Mouse (Mus musculus) embryonic fibroblast, embryonic 13.5 days (primary cell): Measurements from ENCODE around the gene Trank1. TPM values are rescaled to one million over a fixed set of nuclear protein-coding genes. Genes with fewer than 3 reads are reported as not detected.

ENCODE experiments used
- H3K27ac ChIP-seq: 2 replicates; pipeline ENCODE4 v1.5.1; 2012; ENCODE audit warnings: low read length, control low read depth, inconsistent platforms; ENCODE audit not compliant: insufficient read depth
- H3K4me1 ChIP-seq: 2 replicates; pipeline ENCODE4 v1.6.1; 2011; ENCODE audit warnings: low read length; ENCODE audit not compliant: control insufficient read depth, insufficient read depth
- H3K4me3 ChIP-seq: 2 replicates; pipeline ENCODE4 v1.5.1; 2011; ENCODE audit warnings: mild to moderate bottlenecking, control low read depth, low read length; ENCODE audit not compliant: insufficient read depth
- CTCF ChIP-seq: IDR thresholded peaks from 2 replicates; pipeline ENCODE4 v1.5.1; 2011; ENCODE audit warnings: mild to moderate bottlenecking, control low read depth, low read length, moderate library complexity, borderline replicate concordance; ENCODE audit not compliant: insufficient read depth
- POLR2A ChIP-seq: IDR thresholded peaks from 2 replicates; pipeline ENCODE4 v1.6.1; 2011; ENCODE audit warnings: low read depth, mild to moderate bottlenecking, control low read depth, low read length, moderate library complexity
- polyA plus RNA-seq: library from polyadenylated mRNA; stranded (reverse); fragments of >200 nt; gene quantifications from 2 replicates; pipeline ENCODE4 v1.2.4, GENCODE M21; 2011; ENCODE audit warnings: low read depth; ENCODE audit not compliant: missing spikeins, insufficient read length

Trank1 gene
- polyA plus RNA-seq, 1 experiment, result not detected

DNA sequence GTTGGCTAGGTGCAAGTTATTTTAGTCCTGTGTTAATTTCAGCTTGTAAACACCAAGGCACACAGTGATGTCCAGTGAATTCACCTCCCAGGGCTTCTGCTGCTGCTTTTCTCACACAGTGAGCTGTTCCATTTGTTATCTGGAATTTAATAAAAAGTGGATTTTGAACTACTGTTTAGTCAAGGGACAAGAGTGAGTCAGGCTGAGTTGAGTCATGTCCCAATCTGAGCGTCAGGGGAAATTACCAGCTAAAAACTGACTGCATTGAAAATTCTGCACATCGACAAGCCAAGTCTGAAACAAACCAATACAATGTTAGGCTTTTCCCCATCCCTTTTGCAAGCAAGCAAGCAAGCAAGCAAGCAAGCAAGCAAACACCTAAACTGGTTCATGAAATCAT lies 13.3 kb downstream of the Trank1 start:
- no peak overlapping the region for H3K27ac ChIP-seq
- no peak for TF ChIP-seq POLR2A

DNA sequence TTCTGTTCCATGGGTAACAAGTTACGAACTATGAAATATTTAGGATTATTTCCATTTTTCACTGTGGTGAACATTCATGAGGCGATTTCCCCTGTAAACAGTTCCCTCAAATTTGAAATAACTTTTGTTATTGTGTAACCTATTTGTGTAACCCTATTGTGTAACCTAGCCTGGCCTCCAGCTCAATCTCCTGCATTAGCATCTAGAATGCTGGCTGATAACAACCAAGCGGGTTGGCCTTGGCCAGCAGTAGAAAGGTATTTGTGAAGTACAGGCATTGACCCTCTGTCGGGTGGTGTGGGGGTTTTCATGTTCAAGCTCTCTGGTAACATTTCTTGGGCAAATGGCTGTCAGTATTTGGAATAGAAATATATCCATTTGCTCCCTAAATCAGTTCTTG lies 18.3 kb downstream of the Trank1 start:
- Histone ChIP-seq H3K4me3 (no peak overlapping the region), H3K4me1 (no peaks in the 10 kb centered on the region; the same call in 1 of the 2 replicates), H3K27ac (no peak overlapping the region)
- TF ChIP-seq CTCF (no peak), POLR2A (no peak)

More for the DNA sequence above, 13.3 kb downstream of the Trank1 start:
- Histone ChIP-seq H3K4me3 (no peak overlapping the region), H3K4me1 (no peaks in the 10 kb centered on the region; the same call in 1 of the 2 replicates)

DNA sequence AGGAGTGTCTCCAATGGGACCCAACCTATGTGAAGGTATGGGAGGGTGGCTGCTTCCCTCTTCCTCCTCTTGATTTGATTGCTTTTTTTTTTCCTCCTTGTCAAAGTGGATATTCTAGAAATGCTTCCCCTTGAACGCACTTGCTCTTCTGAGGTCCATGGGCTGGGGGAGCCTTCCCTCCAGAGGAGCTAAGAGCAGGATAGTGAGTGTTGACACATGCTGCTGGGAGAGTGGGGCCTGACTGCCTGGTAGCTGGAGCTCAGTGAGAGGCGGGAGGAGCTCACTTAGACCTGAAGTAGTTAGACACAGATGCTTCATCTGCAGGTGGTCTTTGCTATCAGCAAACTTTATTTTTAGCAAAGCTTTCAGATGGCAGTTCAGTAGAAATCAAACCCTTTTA lies 22.3 kb downstream of the Trank1 start:
- no peaks in the 10 kb centered on the region for H3K4me1 ChIP-seq
- H3K4me3 ChIP-seq, result no peak overlapping the region
- TF ChIP-seq CTCF, result no peak
- H3K27ac ChIP-seq, result no peak overlapping the region

DNA sequence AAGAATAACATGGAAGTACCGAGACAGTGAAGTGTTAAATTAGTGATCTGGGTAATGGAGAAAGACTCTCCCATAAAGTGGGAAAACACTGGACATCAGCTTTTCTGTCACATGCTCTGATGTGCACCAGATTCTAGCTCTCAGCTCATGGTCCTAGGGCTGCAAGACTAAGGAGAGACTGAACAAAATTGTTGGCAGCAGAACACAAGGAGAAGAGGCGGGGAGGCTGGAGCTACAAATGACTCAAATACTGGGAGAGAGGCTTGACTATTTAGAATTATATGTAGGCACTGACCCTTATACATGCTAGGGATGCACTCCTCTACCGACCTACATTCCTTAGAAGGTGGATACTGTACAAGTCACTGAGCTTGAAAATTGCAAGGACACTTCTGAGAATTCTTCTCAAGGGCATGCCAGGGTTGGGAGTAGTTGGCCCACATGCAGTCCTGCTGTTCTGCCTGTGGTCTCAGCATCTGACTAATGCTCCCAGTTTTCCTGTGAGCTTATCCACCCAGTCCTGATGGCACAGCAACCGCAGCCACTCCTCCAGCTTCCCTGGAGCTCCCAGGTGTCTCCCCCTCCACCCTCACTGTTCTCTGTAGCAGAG lies 23.1 kb downstream of the Trank1 start:
- no peaks in the 10 kb centered on the region for H3K4me1 ChIP-seq
- TF ChIP-seq POLR2A (no peak), CTCF (no peak)
- H3K27ac ChIP-seq, result no peak overlapping the region
- no peak overlapping the region for H3K4me3 ChIP-seq

GRCm38 (mm10) chr9:111351233-111351632 lies 39.7 kb downstream of the Trank1 start:
- Histone ChIP-seq H3K27ac (no peak overlapping the region), H3K4me1 (no peaks in the 10 kb centered on the region), H3K4me3 (no peak overlapping the region)
- TF ChIP-seq POLR2A, result no peak
- no peak for TF ChIP-seq CTCF

- Histone ChIP-seq H3K27ac (no peak overlapping the region), H3K4me1 (no peaks in the 10 kb centered on the region), H3K4me3 (no peak overlapping the region)
- TF ChIP-seq POLR2A, result no peak
- no peak for TF ChIP-seq CTCF
Observed at GRCm38 (mm10) chr9:111351641-111352040, 40.1 kb downstream of the Trank1 start.

DNA sequence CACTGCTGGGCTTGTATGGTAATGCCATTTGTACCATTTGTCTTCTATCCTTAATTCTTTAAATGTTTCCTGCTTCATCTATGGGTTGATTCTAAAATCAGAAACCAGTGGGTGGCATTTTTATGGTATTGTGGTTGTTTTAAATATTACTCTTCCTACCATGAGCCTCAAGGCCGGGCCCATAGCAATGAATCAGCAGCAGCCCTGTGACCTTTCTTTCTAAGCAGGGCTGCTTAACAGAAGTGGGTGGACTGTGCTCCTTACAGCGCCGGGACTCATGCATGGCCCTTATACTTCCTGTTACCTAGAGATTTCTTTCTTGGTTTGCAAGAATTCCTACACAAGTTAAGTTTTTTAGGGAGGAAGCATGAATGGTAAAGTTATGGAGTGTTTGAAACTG lies 41.1 kb downstream of the Trank1 start:
- TF ChIP-seq POLR2A (no peak), CTCF (no peak)
- no peaks in the 10 kb centered on the region for H3K4me1 ChIP-seq
- H3K4me3 ChIP-seq, result no peak overlapping the region
- no peak overlapping the region for H3K27ac ChIP-seq

DNA sequence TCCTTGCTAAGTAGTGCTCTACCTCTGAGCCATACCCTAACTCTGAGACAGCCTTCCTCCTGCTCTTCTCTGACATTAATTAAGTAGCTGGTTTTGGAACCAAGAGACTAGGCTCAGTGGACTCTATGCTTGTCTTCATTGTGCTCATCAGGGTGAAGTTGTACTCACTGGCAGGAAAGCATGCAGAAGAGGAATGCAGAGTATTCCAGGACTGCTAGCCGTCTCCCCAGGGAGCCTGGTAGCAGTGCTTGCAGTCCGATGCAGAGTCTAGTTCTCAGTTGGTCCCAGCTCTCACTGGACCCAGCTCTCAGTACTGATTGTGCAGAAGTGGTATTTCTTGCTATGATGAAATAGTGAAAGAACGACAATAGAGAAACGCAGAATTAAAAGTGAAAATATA lies 43.5 kb downstream of the Trank1 start:
- no peak overlapping the region for H3K27ac ChIP-seq

DNA sequence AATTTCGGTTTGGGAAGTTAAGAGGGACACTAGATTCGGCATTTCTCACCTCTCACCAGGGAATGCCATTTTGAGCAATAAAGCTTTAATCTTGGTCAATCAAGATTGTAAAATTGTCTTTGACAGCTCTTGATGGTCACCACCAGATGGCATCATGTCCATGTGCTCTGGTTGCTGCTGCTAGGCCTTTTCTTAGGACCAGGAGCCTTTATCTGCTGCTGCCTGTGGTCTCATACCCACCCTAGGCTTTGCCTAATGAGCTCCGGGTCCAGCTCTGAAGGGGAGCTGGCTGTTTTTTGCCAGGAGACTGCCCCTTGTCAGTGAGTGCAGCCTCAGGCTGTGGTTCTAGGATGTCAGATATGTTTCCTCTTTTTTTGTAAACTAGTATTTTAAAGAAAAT lies 44.8 kb downstream of the Trank1 start:
- TF ChIP-seq CTCF (peak; percentile 52; the same call in 1 of the 2 replicates), POLR2A (no peak)
- Histone ChIP-seq H3K4me3 (no peak overlapping the region), H3K27ac (no peak overlapping the region), H3K4me1 (no peaks in the 10 kb centered on the region)

More for the DNA sequence above, 43.5 kb downstream of the Trank1 start:
- TF ChIP-seq POLR2A (no peak), CTCF (no peak)
- H3K4me1 ChIP-seq, result no peaks in the 10 kb centered on the region
- H3K4me3 ChIP-seq, result no peak overlapping the region

DNA sequence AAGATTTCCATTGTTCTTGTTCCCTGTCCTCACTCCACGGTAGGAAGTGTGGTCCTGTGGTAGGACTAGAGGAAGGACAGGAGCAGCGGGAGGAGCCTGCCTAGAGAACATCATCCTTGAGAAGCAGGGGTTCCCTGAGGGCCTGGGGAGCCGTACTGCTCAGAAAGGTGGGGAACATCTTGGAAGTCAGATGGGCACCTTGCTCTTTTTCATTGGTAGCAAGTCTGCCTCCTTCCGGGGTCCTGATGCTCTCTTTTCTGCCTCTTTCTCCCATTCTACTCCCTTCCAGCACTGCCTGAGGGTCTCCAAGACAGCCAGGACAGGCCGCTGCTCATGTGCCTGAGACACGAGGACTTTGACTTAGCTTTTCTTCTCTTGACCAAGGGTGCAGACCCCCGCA lies 52.1 kb downstream of the Trank1 start:
- TF ChIP-seq CTCF, result no peak
- TF ChIP-seq POLR2A, result no peak
- Histone ChIP-seq H3K4me3 (no peak overlapping the region), H3K4me1 (no peaks in the 10 kb centered on the region), H3K27ac (no peak overlapping the region)

DNA sequence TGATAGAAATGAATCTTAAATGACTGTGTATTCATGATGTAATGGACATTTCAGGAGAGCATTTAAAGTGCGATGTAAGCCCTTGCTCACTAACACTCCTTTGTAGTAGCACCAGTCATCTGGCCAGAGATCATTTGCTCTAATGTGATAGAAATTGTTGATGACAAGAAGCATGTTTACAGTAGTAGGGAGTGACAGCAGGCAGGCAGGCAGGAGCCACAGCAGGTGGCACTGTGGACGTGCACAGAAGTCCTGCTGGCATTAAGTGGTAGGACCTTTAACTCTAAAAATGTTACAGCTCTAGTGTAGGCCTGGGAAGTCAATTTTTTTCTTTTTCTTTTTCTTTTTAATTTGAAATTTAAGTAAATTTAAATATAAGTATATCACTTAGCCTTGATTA lies 56.2 kb downstream of the Trank1 start:
- no peak overlapping the region for H3K4me3 ChIP-seq
- TF ChIP-seq POLR2A (no peak), CTCF (no peak)
- no peak overlapping the region for H3K27ac ChIP-seq
- no peaks in the 10 kb centered on the region for H3K4me1 ChIP-seq
